Mouse (Mus musculus): ENCODE results near the gene Gm17693.
"Not testable (repeated sequence)": the region's sequence is repeated elsewhere in the genome, so short reads cannot be mapped to it uniquely, and the experiment has no call there.

The Gm17693 gene

GRCm38 (mm10) chrX:125705144-125705543 lies at the start of gene Gm17693:
Gm17693 (plus strand) TSS chrX:125705444.
- DNase-seq (ENCODE audit: low read depth, low spot score), result not testable (repeated sequence)
